Mouse (Mus musculus) stomach, embryonic 14.5 days (tissue): ENCODE data around the gene Trak1. TPM values are rescaled to one million over a fixed set of nuclear protein-coding genes. Genes with fewer than 3 reads are reported as not detected.

Source experiments
- ATAC-seq: fragments of 200-750 bp; cut with Nextera tagmentation; 2 replicates; pipeline ENCODE4 v1.8.0; 2017; ENCODE audit warnings: low read depth, moderate TSS enrichment; ENCODE audit not compliant: insufficient number of reproducible peaks, insufficient read depth, low FRiP score
- H3K27ac ChIP-seq: fragments of 300-500 bp; sonication (generic); 2 replicates; pipeline ENCODE4 v1.5.1; 2014; ENCODE audit warnings: mild to moderate bottlenecking, low read length, moderate library complexity, mixed read lengths
- H3K27me3 ChIP-seq: fragments of 300-500 bp; sonication (generic); 2 replicates; pipeline ENCODE4 v1.6.1; 2014; ENCODE audit warnings: low read length, control low read depth, mixed read lengths; ENCODE audit not compliant: control insufficient read depth, insufficient read depth
- H3K36me3 ChIP-seq: fragments of 300-500 bp; sonication (generic); 2 replicates; pipeline ENCODE4 v1.6.1; 2014; ENCODE audit warnings: mild to moderate bottlenecking, control low read depth, low read length, moderate library complexity, mixed read lengths; ENCODE audit not compliant: control insufficient read depth, insufficient read depth
- H3K4me1 ChIP-seq: fragments of 300-500 bp; sonication (generic); 2 replicates; pipeline ENCODE4 v1.6.1; 2014; ENCODE audit warnings: low read length, control low read depth, mixed read lengths; ENCODE audit not compliant: control insufficient read depth, insufficient read depth
- H3K4me2 ChIP-seq: fragments of 300-500 bp; sonication (generic); replicated peaks from 2 replicates; pipeline ENCODE4 v1.6.1; 2014; ENCODE audit warnings: low read depth, low read length, control low read depth
- H3K4me3 ChIP-seq: fragments of 300-500 bp; sonication (generic); 2 replicates; pipeline ENCODE4 v1.5.1; 2014; ENCODE audit warnings: low read depth, low read length, control low read depth
- H3K9ac ChIP-seq: fragments of 300-500 bp; sonication (generic); replicated peaks from 2 replicates; pipeline ENCODE4 v1.6.1; 2014; ENCODE audit warnings: low read depth, mild to moderate bottlenecking, control low read depth, low read length, moderate library complexity, mixed read lengths
- H3K9me3 ChIP-seq: fragments of 300-500 bp; sonication (generic); 2 replicates; pipeline ENCODE4 v1.6.1; 2016; ENCODE audit warnings: low read depth, low read length, control low read depth; ENCODE audit not compliant: control insufficient read depth
- WGBS: fragments of 180-500 bp; shearing (Covaris S2); extraction: QIAGEN DNeasy Blood & Tissue Kit; methylation state at CpG from one replicate; pipeline ENCODE4 v1.1.7; 2014; 5-methylcytosine and 5-hydroxymethylcytosine counted together
- polyA plus RNA-seq: library from polyadenylated mRNA; unstranded; fragments of >200 nt; fragmentation: Nextera tagmentation; extraction: Ambion mirVana; gene quantifications from 2 replicates; pipeline ENCODE4 v1.2.1, GENCODE M21; 2014

Trak1 gene
- polyA plus RNA-seq, 1 experiment from 2014 or later = 18.3 TPM

DNA sequence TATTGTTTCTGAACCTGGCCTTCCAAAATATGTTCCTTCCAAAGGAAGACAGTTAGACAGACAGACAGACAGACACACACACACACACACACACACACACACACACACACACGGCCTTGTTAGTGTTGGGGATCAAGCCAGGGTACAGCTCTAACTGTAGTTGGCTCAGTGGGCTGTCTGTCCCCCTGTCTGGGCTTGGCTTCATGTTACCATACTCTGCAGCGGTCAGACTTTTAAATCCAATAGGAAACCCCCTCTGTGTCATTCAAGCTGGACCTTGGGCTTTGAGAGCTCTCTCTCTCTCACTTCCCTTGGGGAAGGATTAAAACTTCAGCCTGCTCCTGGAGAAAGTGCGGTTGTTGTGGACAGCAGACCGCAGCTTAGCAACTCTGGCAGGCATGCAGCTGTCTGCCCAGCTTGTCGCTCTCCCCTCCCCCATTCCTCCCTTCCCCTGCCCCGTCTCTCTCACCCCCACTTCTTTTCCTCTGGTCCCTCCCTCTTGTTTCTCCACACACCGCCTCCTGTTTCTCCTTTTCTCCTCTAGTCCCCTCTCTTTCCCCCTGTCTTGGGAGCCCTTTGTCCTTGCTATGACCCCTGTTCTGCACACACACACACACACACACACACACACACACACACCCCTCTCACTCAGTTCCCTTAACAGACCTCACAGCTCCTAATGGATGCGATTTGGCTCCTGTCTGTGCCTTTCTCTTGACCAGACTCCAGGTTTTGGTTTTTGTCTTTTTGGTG is 34.8 kb downstream of the Trak1 start:
- Histone ChIP-seq H3K9me3 (no peaks in the 10 kb centered on the region), H3K4me1 (peaks cover 50% of the 10 kb centered on the region), H3K27ac (peak overlapping the region; percentile 92), H3K4me3 (no peak overlapping the region), H3K27me3 (no peaks in the 10 kb centered on the region), H3K4me2 (peak overlapping the region; percentile 18; the same call in 1 of the 2 replicates), H3K9ac (no peak overlapping the region), H3K36me3 (no peaks in the 10 kb centered on the region)
- ATAC-seq = peak; percentile 74
- WGBS = 3% methylated on average over 8 of the region's 8 CpGs

DNA sequence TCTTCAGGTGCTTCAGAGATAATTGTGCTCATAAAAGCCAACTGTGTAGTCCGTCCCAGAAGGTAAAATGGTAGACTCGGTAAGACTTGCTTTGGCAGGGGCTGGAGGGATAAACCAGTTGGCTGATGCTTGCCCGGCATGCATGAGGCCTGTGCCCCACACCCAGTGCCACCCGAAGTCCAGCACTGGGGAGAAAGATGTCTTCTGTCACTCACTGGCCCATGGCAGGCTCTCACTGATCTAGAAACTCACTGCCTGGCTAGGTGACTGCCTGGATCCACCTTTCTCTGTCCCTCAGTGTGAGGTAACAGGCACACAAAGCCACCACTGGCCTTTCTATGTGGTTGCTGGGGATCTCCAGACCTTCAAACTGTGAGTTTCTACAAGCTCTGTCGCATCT is 36.3 kb downstream of the Trak1 start:
- Histone ChIP-seq H3K27me3 (no peaks in the 10 kb centered on the region), H3K4me3 (no peak overlapping the region), H3K36me3 (no peaks in the 10 kb centered on the region), H3K4me1 (peaks cover 59% of the 10 kb centered on the region), H3K9me3 (no peaks in the 10 kb centered on the region), H3K4me2 (no peak overlapping the region), H3K9ac (no peak overlapping the region), H3K27ac (peak overlapping the region; percentile 27; the same call in 1 of the 2 replicates)
- 80% methylated on average over 5 of the region's 5 CpGs for WGBS
- no peak for ATAC-seq

DNA sequence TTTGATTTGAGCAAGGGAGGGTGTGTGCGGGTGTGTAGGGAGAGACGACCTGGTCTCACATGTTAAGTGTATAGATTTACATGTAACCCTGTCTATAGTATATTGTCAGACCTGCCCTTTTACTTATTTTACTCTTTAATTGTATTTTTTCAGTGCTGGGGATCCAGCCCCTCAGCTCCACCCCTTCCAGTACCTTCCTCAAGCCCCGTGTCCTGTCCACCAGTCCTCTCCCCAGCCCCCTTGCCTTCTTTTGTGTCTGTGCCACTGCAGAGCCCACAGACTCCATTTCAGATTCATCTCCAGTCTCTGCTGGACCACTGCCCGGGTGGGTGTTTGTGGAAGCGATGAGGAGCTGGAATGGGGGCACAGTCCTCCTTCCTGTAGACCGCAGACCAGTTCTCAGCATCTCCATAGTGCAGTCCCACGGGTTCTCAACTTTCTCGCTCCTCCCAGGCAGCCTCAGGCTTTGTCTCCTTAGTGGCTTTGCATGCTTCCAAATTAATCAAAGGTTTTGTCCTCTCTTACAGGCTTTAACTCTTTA is 37.1 kb downstream of the Trak1 start:
- Histone ChIP-seq H3K4me2 (no peak overlapping the region), H3K27me3 (no peaks in the 10 kb centered on the region), H3K36me3 (no peaks in the 10 kb centered on the region), H3K4me1 (peaks cover 59% of the 10 kb centered on the region), H3K27ac (peak overlapping the region; percentile 55; the same call in 1 of the 2 replicates), H3K4me3 (no peak overlapping the region), H3K9ac (no peak overlapping the region), H3K9me3 (no peaks in the 10 kb centered on the region)
- WGBS = 34% methylated on average over 8 of the region's 8 CpGs
- no peak for ATAC-seq

DNA sequence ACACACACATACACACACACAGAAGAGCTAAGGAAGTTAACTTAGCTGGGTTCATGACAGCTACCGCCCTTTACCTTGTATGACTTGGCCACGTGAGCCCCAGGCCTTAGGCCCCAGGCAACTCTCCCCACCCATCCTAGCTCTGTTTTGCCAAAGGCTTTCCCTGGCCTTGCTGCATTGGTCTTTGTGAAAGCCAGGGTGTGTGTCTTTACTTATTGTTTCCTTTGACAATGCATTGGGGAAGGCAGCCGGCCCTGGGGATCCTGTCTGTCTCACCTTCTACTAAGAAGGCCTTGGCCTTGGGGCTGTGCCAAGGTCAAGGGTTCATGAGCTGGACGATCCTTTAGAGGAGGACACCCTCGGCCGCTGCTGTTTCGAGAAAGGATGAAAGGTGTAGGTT is 38.3 kb downstream of the Trak1 start:
- H3K36me3 ChIP-seq = no peaks in the 10 kb centered on the region
- no peak overlapping the region for H3K4me2 ChIP-seq
- peak overlapping the region; percentile 35; the same call in 1 of the 2 replicates for H3K27ac ChIP-seq
- H3K9ac ChIP-seq = no peak overlapping the region
- H3K4me1 ChIP-seq = peaks cover 59% of the 10 kb centered on the region
- no peaks in the 10 kb centered on the region for H3K27me3 ChIP-seq
- H3K9me3 ChIP-seq = no peaks in the 10 kb centered on the region
- ATAC-seq = no peak
- H3K4me3 ChIP-seq = no peak overlapping the region
- 47% methylated on average over 7 of the region's 7 CpGs for WGBS

DNA sequence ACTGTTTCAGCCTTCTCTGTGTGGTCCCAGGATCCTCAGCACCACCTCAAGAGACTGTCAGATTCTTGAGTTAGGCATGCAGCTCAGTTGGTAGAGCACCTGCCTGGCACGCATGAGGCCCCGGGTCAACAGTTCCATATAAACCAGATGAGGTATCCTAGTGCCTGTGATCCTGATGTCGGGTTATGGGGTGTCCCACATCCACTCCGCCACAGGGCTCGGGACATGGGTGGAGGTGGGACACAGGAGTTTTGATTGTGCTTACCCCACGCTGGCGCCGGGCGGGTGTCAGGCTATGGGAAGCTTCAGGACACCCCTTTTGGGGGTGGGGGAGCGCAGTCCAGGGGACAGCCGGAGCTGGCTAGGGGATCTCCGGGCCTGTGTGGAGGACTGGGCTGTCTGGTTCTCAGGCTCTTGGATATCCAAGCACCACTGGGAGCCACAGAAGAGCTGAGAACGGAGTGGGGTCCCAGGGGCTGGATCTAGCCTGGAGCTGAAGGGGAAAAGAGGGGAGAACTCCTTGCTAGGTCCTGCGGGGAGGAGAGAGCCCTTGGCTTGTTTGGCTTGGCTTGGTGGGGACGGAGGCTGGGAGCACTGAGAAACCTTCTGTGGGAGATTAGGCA is 39.1 kb downstream of the Trak1 start:
- H3K27me3 ChIP-seq = no peaks in the 10 kb centered on the region
- WGBS = 93% methylated on average over 15 of the region's 15 CpGs
- no peaks in the 10 kb centered on the region for H3K36me3 ChIP-seq
- H3K9ac ChIP-seq = no peak overlapping the region
- H3K27ac ChIP-seq = no peak overlapping the region
- no peaks in the 10 kb centered on the region for H3K9me3 ChIP-seq
- peaks cover 55% of the 10 kb centered on the region for H3K4me1 ChIP-seq
- ATAC-seq = no peak
- no peak overlapping the region for H3K4me2 ChIP-seq
- H3K4me3 ChIP-seq = no peak overlapping the region

DNA sequence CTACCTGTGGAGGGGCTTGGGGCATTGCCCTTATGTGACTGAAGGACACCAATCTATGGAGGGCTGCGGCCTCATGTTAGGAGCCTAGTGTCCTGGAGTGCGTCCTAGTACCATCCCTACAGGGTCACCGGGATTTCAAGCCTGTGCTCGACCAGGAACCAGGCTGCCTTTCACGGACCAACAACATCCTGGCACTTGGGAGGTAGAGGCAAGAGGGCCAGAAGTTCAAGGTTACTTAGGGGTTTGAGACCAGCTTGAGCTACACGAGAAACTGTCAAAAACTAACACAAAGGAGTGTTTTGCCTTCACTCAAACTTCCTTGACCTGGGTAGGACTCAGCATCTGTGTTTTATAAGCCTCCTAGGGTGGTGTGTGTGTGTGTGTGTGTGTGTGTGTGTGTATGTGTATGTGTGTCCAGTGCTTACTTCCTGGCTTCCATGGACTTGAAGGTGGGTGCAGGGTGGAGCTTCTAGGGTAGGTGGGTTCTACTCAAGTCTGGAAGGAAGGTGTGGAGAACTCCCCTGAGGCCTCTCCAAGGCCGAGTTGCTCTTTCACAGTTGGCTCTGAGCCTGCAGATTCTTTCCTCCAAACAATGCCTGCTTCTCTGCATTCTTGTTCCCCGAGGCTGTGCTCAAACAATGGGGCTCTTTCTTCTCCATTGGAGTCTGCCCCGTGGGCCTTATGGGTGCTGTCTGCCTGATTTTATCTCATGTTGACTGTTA is 40.1 kb downstream of the Trak1 start:
- peak; percentile 62 for ATAC-seq
- Histone ChIP-seq H3K27me3 (no peaks in the 10 kb centered on the region), H3K4me2 (no peak overlapping the region), H3K9ac (no peak overlapping the region), H3K27ac (peak overlapping the region; percentile 7; the same call in 1 of the 2 replicates), H3K4me1 (peaks cover 46% of the 10 kb centered on the region), H3K9me3 (no peaks in the 10 kb centered on the region), H3K36me3 (no peaks in the 10 kb centered on the region), H3K4me3 (no peak overlapping the region)
- 55% methylated on average over 9 of the region's 9 CpGs for WGBS

DNA sequence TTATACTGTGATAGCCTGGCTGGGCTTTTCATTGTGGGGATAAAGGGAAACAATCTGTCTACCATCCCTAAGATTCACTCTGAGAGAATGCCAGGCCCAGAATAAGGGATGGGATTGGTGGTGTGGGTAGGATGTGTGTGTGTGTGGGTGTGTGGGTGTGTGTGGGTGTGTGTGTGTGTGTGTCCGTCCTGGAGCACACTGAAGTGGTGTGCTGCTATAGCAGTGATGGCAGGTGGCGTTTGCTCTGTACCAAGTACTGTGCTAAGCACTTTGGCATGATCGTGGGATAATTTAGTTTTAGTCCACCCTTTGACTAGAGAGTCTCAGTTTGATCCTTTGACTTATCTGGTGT is 40.6 kb downstream of the Trak1 start:
- Histone ChIP-seq H3K36me3 (no peaks in the 10 kb centered on the region), H3K4me1 (peaks cover 41% of the 10 kb centered on the region), H3K9ac (no peak overlapping the region), H3K27me3 (no peaks in the 10 kb centered on the region), H3K4me3 (no peak overlapping the region), H3K27ac (peak overlapping the region; percentile 7; the same call in 1 of the 2 replicates), H3K4me2 (no peak overlapping the region), H3K9me3 (no peaks in the 10 kb centered on the region)
- WGBS = 77% methylated on average over 3 of the region's 3 CpGs
- peak; percentile 39 for ATAC-seq

DNA sequence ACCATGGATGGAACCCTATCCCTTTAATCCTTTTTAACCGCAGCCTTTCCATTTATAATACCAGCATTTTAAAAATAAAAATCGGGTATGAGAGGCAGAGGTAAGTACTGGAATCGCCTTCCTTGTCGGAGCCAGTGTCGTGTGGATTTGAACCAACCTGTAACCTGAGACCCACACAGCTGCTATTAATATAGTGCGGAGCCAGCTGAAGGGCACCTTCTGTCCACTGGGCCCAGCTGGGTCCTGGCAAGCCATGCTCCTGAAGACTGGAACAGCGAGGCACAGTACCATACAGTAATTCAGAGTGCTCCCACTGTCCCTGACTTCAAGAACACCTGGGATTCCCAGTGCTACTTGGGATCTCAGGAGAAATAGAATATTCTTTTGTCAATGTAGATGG is 44.5 kb downstream of the Trak1 start:
- H3K27me3 ChIP-seq = no peaks in the 10 kb centered on the region
- no peak for ATAC-seq
- H3K27ac ChIP-seq = no peak overlapping the region
- 71% methylated on average over 7 of the region's 7 CpGs for WGBS
- no peaks in the 10 kb centered on the region for H3K9me3 ChIP-seq
- H3K4me1 ChIP-seq = peaks cover 20% of the 10 kb centered on the region
- H3K4me2 ChIP-seq = no peak overlapping the region
- no peak overlapping the region for H3K4me3 ChIP-seq
- no peak overlapping the region for H3K9ac ChIP-seq
- H3K36me3 ChIP-seq = no peaks in the 10 kb centered on the region
